Mouse (Mus musculus) CH12.LX (cell line): ENCODE measurements around the gene Gm5089. TPM values are rescaled to one million over a fixed set of nuclear protein-coding genes. Genes with fewer than 3 reads are reported as not detected.

Experiments
- DNase-seq: peaks from one replicate; pipeline ENCODE4 v3.0.0-alpha.2; 2013; ENCODE audit errors: extremely low read depth
- H3K27ac ChIP-seq: 2 replicates; pipeline ENCODE4 v1.5.1; 2012; ENCODE audit warnings: low read depth, mild to moderate bottlenecking, control low read depth, moderate library complexity; ENCODE audit not compliant: insufficient read depth
- H3K27me3 ChIP-seq: replicated peaks from 2 replicates; pipeline ENCODE3; 2012; ENCODE audit warnings: inconsistent platforms
- H3K36me3 ChIP-seq, 2 experiments: replicated peaks in 1 of 2; 2 replicates each; pipeline versions ENCODE3 to v1.6.1; 2012; ENCODE audit warnings: inconsistent platforms in 1 of 2, low read length in 1 of 2, mild to moderate bottlenecking in 1 of 2, mixed read lengths in 1 of 2, moderate library complexity in 1 of 2; ENCODE audit not compliant: control insufficient read depth in 1 of 2, insufficient read depth in 1 of 2
- H3K4me1 ChIP-seq, 2 experiments: 2 replicates each; pipeline ENCODE4 v1.6.1; 2012; ENCODE audit warnings: inconsistent platforms in 1 of 2, moderate library complexity in 1 of 2; ENCODE audit not compliant: insufficient read depth in 2 of 2, control insufficient read depth in 1 of 2
- H3K4me2 ChIP-seq: 2 replicates; pipeline ENCODE4 v1.6.1; 2012; ENCODE audit warnings: low read depth, mild to moderate bottlenecking, control low read depth; ENCODE audit not compliant: poor library complexity, insufficient read depth, severe bottlenecking
- H3K4me3 ChIP-seq, 3 experiments: fragments of 150-350 bp in 1 of 3; sonication (generic) in 1 of 3; replicated peaks in 1 of 3; 2 replicates each; pipeline versions ENCODE3 to v1.5.1; 2011 to 2012; ENCODE audit warnings: low read depth in 2 of 3, low read length in 2 of 3, mild to moderate bottlenecking in 2 of 3, moderate library complexity in 2 of 3, control low read depth in 1 of 3, improper control_type of control experiment in 1 of 3, inconsistent platforms in 1 of 3, mixed read lengths in 1 of 3; ENCODE audit not compliant: poor library complexity in 1 of 3
- H3K79me2 ChIP-seq: replicated peaks from 2 replicates; pipeline ENCODE4 v1.6.1; 2012; ENCODE audit warnings: mild to moderate bottlenecking, moderate library complexity; ENCODE audit not compliant: control insufficient read depth, poor library complexity, insufficient read depth, severe bottlenecking; ENCODE audit errors: extremely low read depth
- H3K9ac ChIP-seq: 2 replicates; pipeline ENCODE4 v1.6.1; 2012; ENCODE audit warnings: low read depth, mild to moderate bottlenecking, control low read depth, moderate library complexity; ENCODE audit not compliant: insufficient read depth
- H3K9me3 ChIP-seq: replicated peaks from 2 replicates; pipeline ENCODE3; 2012; ENCODE audit warnings: low read length, inconsistent platforms, mixed read lengths
- CHD2 ChIP-seq: IDR thresholded peaks from 2 replicates; pipeline ENCODE4 v1.6.1; 2011; ENCODE audit warnings: low read length, improper control_type of control experiment
- CTCF ChIP-seq, 2 experiments: IDR thresholded peaks in 1 of 2; conservative IDR thresholded peaks in 1 of 2; 2 replicates each; pipeline ENCODE4 v1.5.1; 2011 to 2012; ENCODE audit warnings: low read depth in 2 of 2, low read length in 2 of 2, improper control_type of control experiment in 1 of 2, inconsistent platforms in 1 of 2, mild to moderate bottlenecking in 1 of 2, moderate library complexity in 1 of 2
- E2F4 ChIP-seq: IDR thresholded peaks from 2 replicates; pipeline ENCODE4 v1.6.1; 2011; ENCODE audit warnings: low read depth, low read length, improper control_type of control experiment; ENCODE audit not compliant: insufficient replicate concordance
- ELF1 ChIP-seq: IDR thresholded peaks from 2 replicates; pipeline ENCODE4 v1.6.1; 2014; ENCODE audit warnings: low read depth, mild to moderate bottlenecking, inconsistent platforms, low read length, improper control_type of control experiment
- EP300 ChIP-seq: IDR thresholded peaks from 2 replicates; pipeline ENCODE4 v1.6.1; 2011; ENCODE audit warnings: low read length, improper control_type of control experiment
- ETS1 ChIP-seq: conservative IDR thresholded peaks from 2 replicates; pipeline ENCODE4 v1.6.1; 2012; ENCODE audit warnings: low read depth, mild to moderate bottlenecking, inconsistent platforms, low read length, improper control_type of control experiment, moderate library complexity
- HCFC1 ChIP-seq: IDR thresholded peaks from 2 replicates; pipeline ENCODE4 v1.6.1; 2012; ENCODE audit warnings: low read depth, mild to moderate bottlenecking, inconsistent platforms, low read length, improper control_type of control experiment
- IRF4 ChIP-seq: IDR thresholded peaks from 2 replicates; pipeline ENCODE4 v1.6.1; 2014; ENCODE audit warnings: low read depth, mild to moderate bottlenecking, inconsistent platforms, low read length, improper control_type of control experiment
- JUN ChIP-seq: IDR thresholded peaks from 2 replicates; pipeline ENCODE4 v1.6.1; 2011; ENCODE audit warnings: low read depth, mild to moderate bottlenecking, low read length, improper control_type of control experiment, moderate library complexity; ENCODE audit not compliant: insufficient read depth
- KAT2A ChIP-seq: IDR thresholded peaks from 2 replicates; pipeline ENCODE4 v1.6.1; 2012; ENCODE audit warnings: low read length, improper control_type of control experiment, inconsistent platforms; ENCODE audit not compliant: insufficient replicate concordance
- MAX ChIP-seq: IDR thresholded peaks from 2 replicates; pipeline ENCODE4 v1.6.1; 2011; ENCODE audit warnings: low read length, improper control_type of control experiment
- MAZ ChIP-seq: IDR thresholded peaks from 2 replicates; pipeline ENCODE4 v1.6.1; 2012; ENCODE audit warnings: low read depth, mild to moderate bottlenecking, inconsistent platforms, low read length, improper control_type of control experiment, moderate library complexity
- MYC ChIP-seq: IDR thresholded peaks from 2 replicates; pipeline ENCODE4 v1.6.1; 2011; ENCODE audit warnings: low read depth, mild to moderate bottlenecking, improper control_type of control experiment, low read length
- NRF1 ChIP-seq: IDR thresholded peaks from 2 replicates; pipeline ENCODE4 v1.6.1; 2014; ENCODE audit warnings: low read depth, mild to moderate bottlenecking, inconsistent platforms, low read length, improper control_type of control experiment, moderate library complexity
- POLR2AphosphoS2 ChIP-seq: IDR thresholded peaks from 2 replicates; pipeline ENCODE4 v1.6.1; 2011; ENCODE audit warnings: low read depth, low read length, improper control_type of control experiment
- RCOR1 ChIP-seq: conservative IDR thresholded peaks from 2 replicates; pipeline ENCODE4 v1.6.1; 2012; ENCODE audit warnings: low read depth, mild to moderate bottlenecking, inconsistent platforms, low read length, improper control_type of control experiment
- SMC3 ChIP-seq: IDR thresholded peaks from 2 replicates; pipeline ENCODE4 v1.6.1; 2011; ENCODE audit warnings: low read depth, low read length, improper control_type of control experiment
- TBP ChIP-seq: conservative IDR thresholded peaks from 2 replicates; pipeline ENCODE4 v1.6.1; 2011; ENCODE audit warnings: low read depth, low read length, improper control_type of control experiment
- TCF12 ChIP-seq: IDR thresholded peaks from 2 replicates; pipeline ENCODE4 v1.6.1; 2014; ENCODE audit warnings: low read depth, mild to moderate bottlenecking, inconsistent platforms, low read length, improper control_type of control experiment
- UBTF ChIP-seq: IDR thresholded peaks from 2 replicates; pipeline ENCODE4 v1.6.1; 2012; ENCODE audit warnings: low read depth, mild to moderate bottlenecking, inconsistent platforms, low read length, improper control_type of control experiment, moderate library complexity
- USF1 ChIP-seq: IDR thresholded peaks from 2 replicates; pipeline ENCODE4 v1.6.1; 2014; ENCODE audit warnings: low read depth, mild to moderate bottlenecking, inconsistent platforms, low read length, improper control_type of control experiment
- ZMIZ1 ChIP-seq: IDR thresholded peaks from 2 replicates; pipeline ENCODE4 v1.6.1; 2012; ENCODE audit warnings: low read depth, mild to moderate bottlenecking, inconsistent platforms, low read length, improper control_type of control experiment
- dilution Hi-C: fragments of 300-500 bp; cut with MboI; formaldehyde crosslinking; loops from 2 replicates; pipeline ENCODE4 v1.14.3; 2020; ENCODE audit warnings: low sequenced_read_pairs; ENCODE audit not compliant: extremely low pct_unique_long_range_greater_than_20kb, extremely low pct_ligation_motif_present
- in situ Hi-C: fragments of 300-500 bp; cut with MboI; formaldehyde crosslinking; loops from 3 replicates; pipeline ENCODE4 v1.14.3; 2019; ENCODE audit warnings: low sequenced_read_pairs, low pct_ligation_motif_present, low pct_unique_long_range_greater_than_20kb, mixed read lengths
- polyA plus RNA-seq: library from polyadenylated mRNA; unstranded; fragments of >175 nt; gene quantifications from 2 replicates; pipeline ENCODE4 v1.2.1, GENCODE M21; 2012; ENCODE audit warnings: low read depth; ENCODE audit not compliant: insufficient read length
- total RNA-seq, 2 experiments: library from RNA; depleted of rRNA; stranded (reverse); fragments of 300-350 nt in 1 of 2; fragments of >200 nt in 1 of 2; gene quantifications; 2 replicates each; pipeline ENCODE4 v1.2.3; 2012 to 2014

Gm5089 gene
- total and polyA plus RNA-seq, 3 experiments, result not detected

- no peak overlapping the region for H3K4me2 ChIP-seq
- no peaks in the 10 kb centered on the region for H3K27me3 ChIP-seq
- H3K9ac ChIP-seq, result no peak overlapping the region
- in situ Hi-C loops, result no loop called here
- no peaks in the 10 kb centered on the region for H3K4me1 ChIP-seq
- H3K4me3 ChIP-seq, result no peak overlapping the region
- no peaks in the 10 kb centered on the region for H3K36me3 ChIP-seq
- DNase-seq, result no peak
- no peaks in the 10 kb centered on the region for H3K9me3 ChIP-seq
- no peak for TF ChIP-seq NRF1
- no peak for TF ChIP-seq SMC3
- TF ChIP-seq CHD2, result no peak
- TF ChIP-seq ETS1, result no peak
- no peak for TF ChIP-seq USF1
- no peak for TF ChIP-seq HCFC1
- no peak for TF ChIP-seq EP300
- TF ChIP-seq ELF1, result no peak
- no peak for TF ChIP-seq ZMIZ1
- no peak for TF ChIP-seq IRF4
- no peak for TF ChIP-seq MAX
- no peak for TF ChIP-seq UBTF
- no peak for TF ChIP-seq POLR2AphosphoS2
- TF ChIP-seq CTCF (conservative IDR thresholded peaks at IDR 0.05 in 1 of 2, IDR thresholded peaks at IDR 0.05 in 1 of 2; ENCODE audit: low read depth in 2 of 2, low read length in 2 of 2), result no peak
- no peak for TF ChIP-seq KAT2A
- TF ChIP-seq JUN, result no peak
- TF ChIP-seq E2F4, result no peak
- no peak for TF ChIP-seq RCOR1
- no peaks in the 10 kb centered on the region for H3K79me2 ChIP-seq
- H3K27ac ChIP-seq, result no peak overlapping the region
- dilution Hi-C loops, result no loop called here
Observed at GRCm38 (mm10) chr14:122453996-122454738, 3.3 kb upstream of the Gm5089 start.

- in situ Hi-C loops (no loop called here), dilution Hi-C loops (no loop called here)
- no peaks in the 10 kb centered on the region for H3K4me1 ChIP-seq
- no peaks in the 10 kb centered on the region for H3K27me3 ChIP-seq
- H3K4me2 ChIP-seq, result no peak overlapping the region
- TF ChIP-seq NRF1, result no peak
- no peak for TF ChIP-seq TBP
- TF ChIP-seq EP300, result no peak
- no peak for TF ChIP-seq CTCF (conservative IDR thresholded peaks at IDR 0.05 in 1 of 2, IDR thresholded peaks at IDR 0.05 in 1 of 2; ENCODE audit: low read depth in 2 of 2, low read length in 2 of 2)
- no peak for TF ChIP-seq TCF12
- no peak for TF ChIP-seq MYC
- no peak for TF ChIP-seq CHD2
- no peak for TF ChIP-seq MAZ
- no peak overlapping the region for H3K27ac ChIP-seq
- no peak overlapping the region for H3K4me3 ChIP-seq
- H3K36me3 ChIP-seq, result no peaks in the 10 kb centered on the region
- no peaks in the 10 kb centered on the region for H3K79me2 ChIP-seq
- H3K9me3 ChIP-seq, result no peaks in the 10 kb centered on the region
- no peak overlapping the region for H3K9ac ChIP-seq
- no peak for DNase-seq
Observed at GRCm38 (mm10) chr14:122453388-122453995, 2.6 kb upstream of the Gm5089 start.
